Mouse (Mus musculus) intestine, embryonic 16.5 days (tissue): Measurements from ENCODE around the gene Foxo3. TPM values are rescaled to one million over a fixed set of nuclear protein-coding genes. Genes with fewer than 3 reads are reported as not detected.
A peak's percentile ranks its signal among the peaks of the same experiment; 100 is the strongest.

Experiments used
- ATAC-seq: fragments of 200-750 bp; cut with Nextera tagmentation; 2 replicates; pipeline ENCODE4 v1.8.0; 2017; ENCODE audit warnings: moderate TSS enrichment, moderate library complexity
- H3K27ac ChIP-seq: fragments of 300-500 bp; sonication (generic); 2 replicates; pipeline ENCODE4 v1.5.1; 2014; ENCODE audit warnings: mild to moderate bottlenecking, low read length
- H3K27me3 ChIP-seq: fragments of 300-500 bp; sonication (generic); replicated peaks from 2 replicates; pipeline ENCODE4 v1.6.1; 2014; ENCODE audit warnings: low read length, control low read depth, mixed read lengths; ENCODE audit not compliant: control insufficient read depth, insufficient read depth
- H3K36me3 ChIP-seq: fragments of 300-500 bp; sonication (generic); 2 replicates; pipeline ENCODE4 v1.6.1; 2014; ENCODE audit warnings: low read length, control low read depth; ENCODE audit not compliant: control insufficient read depth, insufficient read depth
- H3K4me1 ChIP-seq: fragments of 300-500 bp; sonication (generic); 2 replicates; pipeline ENCODE4 v1.6.1; 2014; ENCODE audit warnings: low read length, control low read depth, mixed read lengths; ENCODE audit not compliant: control insufficient read depth, insufficient read depth
- H3K4me2 ChIP-seq: fragments of 300-500 bp; sonication (generic); 2 replicates; pipeline ENCODE4 v1.6.1; 2014; ENCODE audit warnings: low read depth, low read length, control low read depth
- H3K4me3 ChIP-seq: fragments of 300-500 bp; sonication (generic); 2 replicates; pipeline ENCODE4 v1.5.1; 2014; ENCODE audit warnings: mild to moderate bottlenecking, low read length
- H3K9ac ChIP-seq: fragments of 300-500 bp; sonication (generic); 2 replicates; pipeline ENCODE4 v1.6.1; 2014; ENCODE audit warnings: low read depth, low read length
- H3K9me3 ChIP-seq: fragments of 300-500 bp; sonication (generic); 2 replicates; pipeline ENCODE4 v1.6.1; 2016; ENCODE audit warnings: low read length, control low read depth; ENCODE audit not compliant: control insufficient read depth
- WGBS: fragments of 180-500 bp; shearing (Covaris S2); extraction: QIAGEN DNeasy Blood & Tissue Kit; methylation state at CpG from one replicate; pipeline ENCODE4 v1.1.7; 2014; 5-methylcytosine and 5-hydroxymethylcytosine counted together
- polyA plus RNA-seq: library from polyadenylated mRNA; unstranded; fragments of >200 nt; fragmentation: Nextera tagmentation; extraction: Ambion mirVana; gene quantifications from 2 replicates; pipeline ENCODE4 v1.2.1, GENCODE M21; 2015

Foxo3 gene
- polyA plus RNA-seq, 1 experiment from 2014 or later, result 4.8 TPM

- Histone ChIP-seq H3K4me2 (no peak overlapping the region), H3K4me1 (peaks cover 30% of the 10 kb centered on the region), H3K4me3 (no peak overlapping the region), H3K27ac (no peak overlapping the region), H3K9ac (no peak overlapping the region), H3K36me3 (no peaks in the 10 kb centered on the region), H3K27me3 (no peaks in the 10 kb centered on the region), H3K9me3 (no peaks in the 10 kb centered on the region)
- 93% methylated on average over 15 of the region's 15 CpGs for WGBS
- ATAC-seq, result 0 out of 2 replicates have a peak, but pooled peaks have one; percentile 11
These were observed 50.4 kb downstream of the Foxo3 start for GRCm38 (mm10) chr10:42226176-42226575.

GRCm38 (mm10) chr10:42225184-42225935, 51.2 kb downstream of the Foxo3 start:
- no peaks in the 10 kb centered on the region for H3K9me3 ChIP-seq
- ATAC-seq, result peak; percentile 37
- H3K27me3 ChIP-seq, result no peaks in the 10 kb centered on the region
- H3K27ac ChIP-seq, result no peak overlapping the region
- peak overlapping the region; percentile 7; the same call in 1 of the 2 replicates for H3K9ac ChIP-seq
- H3K36me3 ChIP-seq, result no peaks in the 10 kb centered on the region
- H3K4me1 ChIP-seq, result peaks cover 27% of the 10 kb centered on the region
- no peak overlapping the region for H3K4me2 ChIP-seq
- H3K4me3 ChIP-seq, result no peak overlapping the region
- 66% methylated on average over 18 of the region's 18 CpGs for WGBS

GRCm38 (mm10) chr10:42221996-42222395, 54.6 kb downstream of the Foxo3 start:
- no peaks in the 10 kb centered on the region for H3K27me3 ChIP-seq
- no peak for ATAC-seq
- no peaks in the 10 kb centered on the region for H3K9me3 ChIP-seq
- H3K36me3 ChIP-seq, result no peaks in the 10 kb centered on the region
- H3K9ac ChIP-seq, result no peak overlapping the region; the same call in 1 of the 2 replicates
- H3K4me2 ChIP-seq, result no peak overlapping the region
- H3K27ac ChIP-seq, result no peak overlapping the region
- H3K4me3 ChIP-seq, result no peak overlapping the region
- H3K4me1 ChIP-seq, result peaks cover 27% of the 10 kb centered on the region
- 71% methylated on average over 11 of the region's 11 CpGs for WGBS

DNA sequence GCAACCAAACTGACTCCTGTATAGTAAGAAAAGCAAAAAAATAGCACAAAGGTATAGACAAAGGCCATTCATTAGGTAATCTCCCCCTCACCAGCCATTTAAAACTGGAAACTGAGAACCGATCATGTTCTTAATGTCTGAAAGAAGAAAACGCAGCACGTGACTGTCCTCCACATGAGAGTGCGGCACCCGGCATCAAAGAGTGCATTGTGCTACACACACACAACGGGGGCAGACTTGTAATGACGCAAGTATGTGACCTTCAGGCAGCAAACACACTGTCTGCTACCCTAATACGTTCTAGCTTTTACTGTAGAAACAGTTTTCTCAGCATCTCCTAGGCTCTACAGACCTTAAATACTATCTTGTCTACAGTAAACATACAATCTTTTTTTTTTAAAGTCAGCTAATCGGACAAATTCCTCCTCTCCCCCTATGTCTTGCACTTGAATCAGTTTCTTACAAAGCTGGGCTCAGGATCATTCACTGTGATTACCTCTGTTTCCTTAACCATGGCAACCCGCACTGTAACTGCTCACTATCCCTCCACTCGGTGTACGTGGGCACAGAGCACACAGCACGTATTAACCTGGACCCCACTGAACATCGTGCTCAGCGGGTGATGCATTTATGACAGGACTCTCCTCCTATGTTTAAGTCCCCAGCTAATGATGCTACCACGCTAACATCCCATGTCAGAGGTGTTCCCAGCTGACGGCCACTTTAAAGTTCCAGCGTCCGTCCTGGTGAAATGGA, 55.2 kb downstream of the Foxo3 start:
- Histone ChIP-seq H3K36me3 (no peaks in the 10 kb centered on the region), H3K4me2 (no peak overlapping the region), H3K4me1 (peaks cover 27% of the 10 kb centered on the region), H3K27me3 (no peaks in the 10 kb centered on the region), H3K9ac (no peak overlapping the region), H3K9me3 (no peaks in the 10 kb centered on the region), H3K27ac (no peak overlapping the region), H3K4me3 (no peak overlapping the region)
- WGBS, result 69% methylated on average over 19 of the region's 19 CpGs
- ATAC-seq, result no peak

DNA sequence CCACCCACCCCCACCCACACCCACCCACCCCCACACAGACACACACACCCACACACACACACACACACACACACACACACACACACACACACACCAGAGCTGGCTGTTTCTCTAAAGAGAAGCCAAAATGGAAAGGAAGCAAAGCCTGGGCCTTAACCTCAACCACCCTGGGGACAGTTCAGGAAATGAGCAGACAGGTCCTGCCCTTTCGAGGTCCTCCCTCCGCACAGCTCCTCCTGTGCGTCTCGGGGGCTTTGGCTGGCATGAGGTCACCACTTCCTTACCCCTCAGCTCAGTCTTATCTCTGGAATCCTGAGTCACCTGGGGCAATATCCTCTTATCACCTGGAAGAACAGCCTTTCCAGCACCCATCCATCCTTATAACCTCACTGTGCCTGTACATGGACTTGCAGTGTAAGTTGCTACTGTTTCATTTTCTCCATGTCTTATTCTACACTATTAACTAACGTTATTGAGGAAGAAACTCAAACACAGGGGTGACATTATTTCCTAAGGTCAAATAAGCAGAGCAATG, 56.1 kb downstream of the Foxo3 start:
- H3K36me3 ChIP-seq, result no peaks in the 10 kb centered on the region
- no peaks in the 10 kb centered on the region for H3K27me3 ChIP-seq
- H3K27ac ChIP-seq, result no peak overlapping the region
- ATAC-seq, result peak; percentile 70
- H3K4me2 ChIP-seq, result no peak overlapping the region
- no peak overlapping the region for H3K9ac ChIP-seq
- H3K4me3 ChIP-seq, result no peak overlapping the region
- peaks cover 20% of the 10 kb centered on the region for H3K4me1 ChIP-seq
- WGBS, result 40% methylated on average over 5 of the region's 5 CpGs
- no peaks in the 10 kb centered on the region for H3K9me3 ChIP-seq

- H3K27ac ChIP-seq, result peak overlapping the region; percentile 55; the same call in 1 of the 2 replicates
- H3K4me3 ChIP-seq, result no peak overlapping the region
- peaks cover 3% of the 10 kb centered on the region; the same call in 1 of the 2 replicates for H3K9me3 ChIP-seq
- no peak overlapping the region for H3K4me2 ChIP-seq
- peaks cover 19% of the 10 kb centered on the region for H3K4me1 ChIP-seq
- no peak overlapping the region for H3K9ac ChIP-seq
- 60% methylated on average over 7 of the region's 7 CpGs for WGBS
- H3K27me3 ChIP-seq, result no peaks in the 10 kb centered on the region
- ATAC-seq, result 0 out of 2 replicates have a peak, but pooled peaks have one; percentile 42
- no peaks in the 10 kb centered on the region for H3K36me3 ChIP-seq
These were observed 65.1 kb downstream of the Foxo3 start for GRCm38 (mm10) chr10:42211407-42211806.

DNA sequence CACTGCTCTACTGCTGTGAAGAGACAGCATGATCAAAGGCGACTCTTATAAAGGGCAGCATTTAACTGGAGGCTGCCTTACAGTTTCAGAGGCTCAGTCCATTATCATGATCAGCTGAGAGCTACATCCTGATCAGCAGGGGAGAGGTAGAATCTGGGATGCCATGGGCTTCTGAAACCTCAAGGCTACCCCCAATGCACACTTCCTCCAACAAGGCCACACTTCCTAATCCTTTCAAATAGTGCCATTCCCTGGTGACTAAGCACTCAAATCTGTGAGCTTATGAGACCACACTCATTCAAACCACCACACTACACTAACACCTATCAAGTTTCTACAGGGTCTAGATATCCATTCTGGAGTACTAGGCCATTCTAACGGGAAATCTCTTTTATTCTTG, 65.9 kb downstream of the Foxo3 start:
- ATAC-seq, result no peak
- Histone ChIP-seq H3K4me1 (peaks cover 19% of the 10 kb centered on the region), H3K4me2 (no peak overlapping the region), H3K27ac (0 out of 2 replicates have a peak overlapping the region, but pooled peaks have one; percentile 21), H3K36me3 (no peaks in the 10 kb centered on the region), H3K27me3 (no peaks in the 10 kb centered on the region), H3K4me3 (no peak overlapping the region), H3K9ac (no peak overlapping the region), H3K9me3 (peaks cover 3% of the 10 kb centered on the region; the same call in 1 of the 2 replicates)
- 75% methylated on average over 2 of the region's 2 CpGs for whole genome bisulfite sequencing

GRCm38 (mm10) chr10:42209809-42210208, 66.7 kb downstream of the Foxo3 start:
- Histone ChIP-seq H3K9me3 (peaks cover 3% of the 10 kb centered on the region; the same call in 1 of the 2 replicates), H3K27me3 (no peaks in the 10 kb centered on the region), H3K4me2 (no peak overlapping the region), H3K27ac (no peak overlapping the region), H3K4me1 (peaks cover 23% of the 10 kb centered on the region), H3K9ac (no peak overlapping the region), H3K4me3 (no peak overlapping the region), H3K36me3 (no peaks in the 10 kb centered on the region)
- WGBS, result 67% methylated on average over 6 of the region's 6 CpGs
- ATAC-seq, result no peak

GRCm38 (mm10) chr10:42207612-42208011, 68.9 kb downstream of the Foxo3 start:
- WGBS, result 92% methylated on average over 12 of the region's 12 CpGs
- H3K9ac ChIP-seq, result no peak overlapping the region
- no peak for ATAC-seq
- no peak overlapping the region for H3K27ac ChIP-seq
- peaks cover 42% of the 10 kb centered on the region for H3K4me1 ChIP-seq
- H3K27me3 ChIP-seq, result no peaks in the 10 kb centered on the region
- peaks cover 3% of the 10 kb centered on the region; the same call in 1 of the 2 replicates for H3K9me3 ChIP-seq
- no peak overlapping the region for H3K4me3 ChIP-seq
- no peak overlapping the region for H3K4me2 ChIP-seq
- H3K36me3 ChIP-seq, result no peaks in the 10 kb centered on the region
